Mouse (Mus musculus) gastrocnemius, adult 2 months (tissue): Measurements from ENCODE around the gene Ddx39. TPM values are rescaled to one million over a fixed set of nuclear protein-coding genes. Genes with fewer than 3 reads are reported as not detected.

Experiments
- DNase-seq: peaks from one replicate; pipeline ENCODE4 v3.0.0; 2022
- H3K27ac ChIP-seq: fragments of 200-600 bp; 2 replicates; pipeline ENCODE4 v1.8.1; 2022; ENCODE audit warnings: mild to moderate bottlenecking
- H3K4me3 ChIP-seq: fragments of 200-600 bp; 2 replicates; pipeline ENCODE4 v1.8.1; 2022; ENCODE audit warnings: mild to moderate bottlenecking, moderate library complexity
- CTCF ChIP-seq: fragments of 200-600 bp; IDR thresholded peaks from 2 replicates; pipeline ENCODE4 v1.8.1; 2022; ENCODE audit warnings: antibody characterized with exemption, mild to moderate bottlenecking, moderate library complexity
- intact Hi-C: fragments of 180-260 bp; cut with DNase I; formaldehyde crosslinking; loops from one replicate; pipeline ENCODE4 v1.15.1; 2025
- total RNA-seq, 2 experiments: library from RNA; stranded (reverse); gene quantifications; 2 replicates each; pipeline ENCODE4 v1.2.3; 2021

Gene Ddx39
- total RNA-seq, 2 experiments from 2014 or later, result 11.2 to 13.1 TPM

- peak; percentile 44 for DNase-seq
- Histone ChIP-seq H3K4me3 (peak overlapping the region; percentile 87), H3K27ac (peak overlapping the region; percentile 97)
- no peak for TF ChIP-seq CTCF
- intact Hi-C loops, result loop anchor here (5.0 kb wide), 1 partner anchor 45 kb away; the partner anchor contains the start of gene Pkn1
Measured at GRCm38 (mm10) chr8:83741849-83742655, 27.1 kb downstream of the Ddx39 start.

- peak overlapping the region; percentile 97 for H3K27ac ChIP-seq
- DNase-seq, result no peak
- intact Hi-C loops, result loop anchor here (5.0 kb wide), 1 partner anchor 46 kb away; the partner anchor contains the start of gene Pkn1
- TF ChIP-seq CTCF, result no peak
- H3K4me3 ChIP-seq, result no peak overlapping the region
Measured at GRCm38 (mm10) chr8:83742968-83743367, 28.0 kb downstream of the Ddx39 start.

GRCm38 (mm10) chr8:83744070-83744469, 29.1 kb downstream of the Ddx39 start:
- no peak for TF ChIP-seq CTCF
- no peak for DNase-seq
- Histone ChIP-seq H3K4me3 (no peak overlapping the region), H3K27ac (no peak overlapping the region)
- intact Hi-C loops, result loop anchor here (5.0 kb wide), 1 partner anchor 47 kb away; the partner anchor contains the start of gene Pkn1

- intact Hi-C loops, result no loop called here
- peak overlapping the region; percentile 91 for H3K27ac ChIP-seq
- H3K4me3 ChIP-seq, result peak overlapping the region; percentile 78
- peak; percentile 19 for TF ChIP-seq CTCF
- DNase-seq, result peak; percentile 82
Measured at GRCm38 (mm10) chr8:83747661-83748346, 32.8 kb downstream of the Ddx39 start.

GRCm38 (mm10) chr8:83748708-83749107, 33.7 kb downstream of the Ddx39 start:
- Histone ChIP-seq H3K27ac (peak overlapping the region; percentile 91), H3K4me3 (peak overlapping the region; percentile 78)
- no peak for TF ChIP-seq CTCF
- peak; percentile 73 for DNase-seq
- intact Hi-C loops, result no loop called here

GRCm38 (mm10) chr8:83749265-83749664, 34.3 kb downstream of the Ddx39 start:
- intact Hi-C loops, result no loop called here
- Histone ChIP-seq H3K27ac (peak overlapping the region; percentile 91), H3K4me3 (no peak overlapping the region)
- TF ChIP-seq CTCF, result no peak
- DNase-seq, result no peak

- no peak for DNase-seq
- TF ChIP-seq CTCF, result no peak
- intact Hi-C loops, result no loop called here
- no peak overlapping the region for H3K27ac ChIP-seq
- no peak overlapping the region for H3K4me3 ChIP-seq
Measured at GRCm38 (mm10) chr8:83754149-83754548, 39.2 kb downstream of the Ddx39 start.

GRCm38 (mm10) chr8:83756273-83756672, 41.3 kb downstream of the Ddx39 start:
- Histone ChIP-seq H3K27ac (no peak overlapping the region), H3K4me3 (no peak overlapping the region)
- no peak for DNase-seq
- intact Hi-C loops, result no loop called here
- TF ChIP-seq CTCF, result peak; percentile 58

- Histone ChIP-seq H3K27ac (no peak overlapping the region), H3K4me3 (no peak overlapping the region)
- TF ChIP-seq CTCF, result no peak
- DNase-seq, result no peak
- intact Hi-C loops, result no loop called here
Measured at GRCm38 (mm10) chr8:83757084-83757607, 42.2 kb downstream of the Ddx39 start.

- intact Hi-C loops, result no loop called here
- DNase-seq, result no peak
- H3K27ac ChIP-seq, result no peak overlapping the region
- TF ChIP-seq CTCF, result no peak
- no peak overlapping the region for H3K4me3 ChIP-seq
Measured at GRCm38 (mm10) chr8:83758298-83758697, 43.3 kb downstream of the Ddx39 start.

- DNase-seq, result no peak
- no peak overlapping the region; the same call in 1 of the 2 replicates for H3K27ac ChIP-seq
- no peak for TF ChIP-seq CTCF
- no peak overlapping the region for H3K4me3 ChIP-seq
- intact Hi-C loops, result no loop called here
Measured at GRCm38 (mm10) chr8:83759231-83759759, 44.3 kb downstream of the Ddx39 start.

- Histone ChIP-seq H3K4me3 (no peak overlapping the region), H3K27ac (no peak overlapping the region)
- intact Hi-C loops, result no loop called here
- DNase-seq, result no peak
- TF ChIP-seq CTCF, result no peak
Measured at GRCm38 (mm10) chr8:83764116-83764515, 49.1 kb downstream of the Ddx39 start.

- Histone ChIP-seq H3K4me3 (no peak overlapping the region), H3K27ac (no peak overlapping the region)
- TF ChIP-seq CTCF, result no peak
- no peak for DNase-seq
- intact Hi-C loops, result no loop called here
Measured at GRCm38 (mm10) chr8:83764717-83765116, 49.7 kb downstream of the Ddx39 start.
